Mouse (Mus musculus) erythroblast, embryonic 14.5 days (primary cell): ENCODE measurements around the gene Tspo2.

Experiments used
- GATA1 ChIP-seq: IDR thresholded peaks from 2 replicates; pipeline ENCODE4 v1.6.1; 2012; ENCODE audit warnings: low read length, inconsistent platforms, mixed read lengths
- TAL1 ChIP-seq: IDR thresholded peaks from 3 replicates; pipeline ENCODE4 v1.6.1; 2012; ENCODE audit warnings: low read length, inconsistent platforms, mixed read lengths

DNA sequence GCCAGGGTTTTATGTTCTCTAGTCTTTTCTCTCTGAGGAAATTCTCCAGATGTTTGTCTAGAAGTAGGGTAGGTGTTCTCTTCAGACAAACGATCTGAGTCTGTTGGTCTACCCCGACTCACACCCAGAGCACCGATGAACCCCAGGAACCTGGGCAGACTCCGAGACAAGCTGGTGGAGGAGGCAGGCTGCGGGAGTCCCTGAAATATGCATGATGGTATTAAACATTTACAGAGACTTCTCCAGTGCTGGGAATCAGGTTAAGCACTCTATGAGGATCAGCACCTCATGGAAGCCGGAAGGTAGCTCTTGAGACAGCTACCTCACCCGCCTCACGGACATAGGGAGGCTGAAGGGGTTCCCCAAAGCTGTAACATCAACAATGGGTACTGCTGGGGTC, 41.3 kb upstream of the Tspo2 start:
- no peak for TF ChIP-seq TAL1
- TF ChIP-seq GATA1 = no peak
